15 mouse cellular contexts compared by ENCODE assay signal in the genomic region with DNA sequence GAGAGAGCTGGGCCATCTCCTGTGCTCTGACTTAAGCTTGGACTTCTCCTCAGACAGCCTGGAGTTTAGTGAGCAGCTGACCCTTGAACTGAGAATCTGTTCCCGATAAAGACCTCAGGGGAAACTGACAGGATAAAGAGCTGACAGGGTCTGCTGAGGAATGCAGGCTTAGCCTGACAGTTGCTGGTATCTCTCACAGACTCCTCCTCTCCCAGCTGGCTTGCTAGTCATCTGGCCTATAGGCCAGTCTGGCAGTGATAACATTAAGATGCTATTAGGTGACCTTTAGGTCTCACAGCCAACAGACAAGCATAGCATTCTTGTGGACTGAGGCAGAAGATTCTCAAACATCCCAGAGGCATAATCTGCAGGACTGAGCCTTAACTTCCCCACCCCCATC.
DNase-seq lines count a peak whose midpoint lies in the region; ATAC-seq and TF ChIP-seq lines count a peak whose summit lies in the region.
"Had no signal": no experiment of that assay in that cellular context is flagged by ENCODE, and none has a peak within 500 bp of the region (broad histone marks: within the 10 kb centered on the region; RNA-seq: fewer than 3 reads in every experiment).

No protein-coding gene starts in this region.

- H3K4me2 ChIP-seq in intestine, postnatal 0 days (replicated peaks; ENCODE audit: low read depth): no peak overlapping the region
- H3K4me2 ChIP-seq in intestine, embryonic 16.5 days (ENCODE audit: low read depth, low read length): no peak overlapping the region
- H3K4me2 ChIP-seq in midbrain, embryonic 13.5 days (replicated peaks): no peak overlapping the region
- no peak overlapping the region for H3K4me2 ChIP-seq in embryonic facial prominence, embryonic 12.5 days (replicated peaks)
- H3K4me2 ChIP-seq: forebrain, embryonic 15.5 days had no signal

- H3K4me3 ChIP-seq in intestine, postnatal 0 days (ENCODE audit: low read depth, low read length): no peak overlapping the region
- H3K4me3 ChIP-seq in intestine, embryonic 16.5 days (ENCODE audit: low read length): no peak overlapping the region
- no peak overlapping the region for H3K4me3 ChIP-seq in midbrain, embryonic 10.5 days
- H3K4me3 ChIP-seq in midbrain, embryonic 13.5 days (replicated peaks): no peak overlapping the region
- no peak overlapping the region for H3K4me3 ChIP-seq in embryonic facial prominence, embryonic 12.5 days
- H3K4me3 ChIP-seq: forebrain, embryonic 15.5 days had no signal

- no peaks in the 10 kb centered on the region for H3K27me3 ChIP-seq in intestine, postnatal 0 days (replicated peaks; ENCODE audit: control insufficient read depth, insufficient read depth, low read length)
- H3K27me3 ChIP-seq in intestine, embryonic 16.5 days (replicated peaks; ENCODE audit: control insufficient read depth, insufficient read depth, low read length): no peaks in the 10 kb centered on the region
- no peaks in the 10 kb centered on the region for H3K27me3 ChIP-seq in midbrain, embryonic 10.5 days (ENCODE audit: low read depth, poor library complexity, severe bottlenecking)
- no peaks in the 10 kb centered on the region for H3K27me3 ChIP-seq in midbrain, embryonic 13.5 days
- H3K27me3 ChIP-seq in embryonic facial prominence, embryonic 12.5 days: no peaks in the 10 kb centered on the region
- H3K27me3 ChIP-seq: forebrain, embryonic 15.5 days had no signal

- H3K9me3 ChIP-seq in intestine, postnatal 0 days (ENCODE audit: control insufficient read depth): no peaks in the 10 kb centered on the region
- H3K9me3 ChIP-seq in intestine, embryonic 16.5 days (ENCODE audit: control insufficient read depth, low read length): no peaks in the 10 kb centered on the region
- no peaks in the 10 kb centered on the region for H3K9me3 ChIP-seq in midbrain, embryonic 10.5 days (replicated peaks)
- no peaks in the 10 kb centered on the region for H3K9me3 ChIP-seq in midbrain, embryonic 13.5 days
- no peaks in the 10 kb centered on the region for H3K9me3 ChIP-seq in embryonic facial prominence, embryonic 12.5 days
- H3K9me3 ChIP-seq: forebrain, embryonic 15.5 days had no signal

- no peak overlapping the region for H3K9ac ChIP-seq in intestine, postnatal 0 days (ENCODE audit: low read depth, low read length)
- H3K9ac ChIP-seq in intestine, embryonic 16.5 days (ENCODE audit: low read depth, low read length): no peak overlapping the region
- no peak overlapping the region for H3K9ac ChIP-seq in midbrain, embryonic 13.5 days (replicated peaks)
- H3K9ac ChIP-seq in embryonic facial prominence, embryonic 12.5 days: no peak overlapping the region
- H3K9ac ChIP-seq: forebrain, embryonic 15.5 days; liver, embryonic 14.5 days had no signal

- H3K4me1 ChIP-seq in intestine, postnatal 0 days (replicated peaks; ENCODE audit: control insufficient read depth, insufficient read depth, low read length): no peaks in the 10 kb centered on the region
- peaks cover 9% of the 10 kb centered on the region; the same call in 1 of the 2 replicates for H3K4me1 ChIP-seq in intestine, embryonic 16.5 days (ENCODE audit: control insufficient read depth, insufficient read depth, low read length)
- H3K4me1 ChIP-seq in midbrain, embryonic 10.5 days: peaks cover 9% of the 10 kb centered on the region
- H3K4me1 ChIP-seq in midbrain, embryonic 13.5 days (replicated peaks): no peaks in the 10 kb centered on the region
- H3K4me1 ChIP-seq in embryonic facial prominence, embryonic 12.5 days: peaks cover 16% of the 10 kb centered on the region
- H3K4me1 ChIP-seq: forebrain, embryonic 15.5 days had no signal

- H3K36me3 ChIP-seq in intestine, postnatal 0 days (ENCODE audit: control insufficient read depth, insufficient read depth): no peaks in the 10 kb centered on the region
- no peaks in the 10 kb centered on the region for H3K36me3 ChIP-seq in intestine, embryonic 16.5 days (ENCODE audit: control insufficient read depth, insufficient read depth, low read length)
- no peaks in the 10 kb centered on the region for H3K36me3 ChIP-seq in midbrain, embryonic 10.5 days
- H3K36me3 ChIP-seq in midbrain, embryonic 13.5 days: no peaks in the 10 kb centered on the region
- no peaks in the 10 kb centered on the region for H3K36me3 ChIP-seq in embryonic facial prominence, embryonic 12.5 days
- H3K36me3 ChIP-seq: forebrain, embryonic 15.5 days had no signal

- no peak for TF ChIP-seq CTCF in intestine, postnatal 0 days (IDR thresholded peaks at IDR 0.05; ENCODE audit: low read depth)

- 11% methylated on average over 1 of the region's 1 CpGs for WGBS in intestine, postnatal 0 days
- WGBS in intestine, embryonic 16.5 days: 14% methylated on average over 1 of the region's 1 CpGs
- WGBS in midbrain, embryonic 10.5 days: 21% methylated on average over 1 of the region's 1 CpGs
- 13% methylated on average over 1 of the region's 1 CpGs for WGBS in midbrain, embryonic 13.5 days
- WGBS in embryonic facial prominence, embryonic 12.5 days: 14% methylated on average over 1 of the region's 1 CpGs

- H3K27ac ChIP-seq in intestine, postnatal 0 days (ENCODE audit: low read depth, low read length): no peak overlapping the region
- no peak overlapping the region for H3K27ac ChIP-seq in intestine, embryonic 16.5 days (ENCODE audit: low read length)
- no peak overlapping the region for H3K27ac ChIP-seq in midbrain, embryonic 10.5 days (replicated peaks)
- no peak overlapping the region for H3K27ac ChIP-seq in midbrain, embryonic 13.5 days
- no peak overlapping the region for H3K27ac ChIP-seq in embryonic facial prominence, embryonic 12.5 days
- H3K27ac ChIP-seq: forebrain, embryonic 15.5 days; liver, embryonic 14.5 days; stomach, postnatal 0 days had no signal

- DNase-seq in midbrain, embryonic 10.5 days (ENCODE audit: low spot score): peak; percentile 28
- DNase-seq in yolk sac, embryonic 10.5 days (ENCODE audit: low spot score): peak; percentile 83
- DNase-seq in cerebellum, postnatal 14 days: no peak
- DNase-seq: adrenal gland, adult 8-10 months; cerebellum, adult 11-12 months; layer of hippocampus, postnatal 36 days; thymus, postnatal 36 days had no signal

- peak; percentile 22; the same call in 1 of the 2 replicates for ATAC-seq in intestine, postnatal 0 days
- ATAC-seq in intestine, embryonic 16.5 days: no peak
- no peak for ATAC-seq in midbrain, embryonic 13.5 days
- 0 out of 2 replicates have a peak, but pooled peaks have one; percentile 28 for ATAC-seq in embryonic facial prominence, embryonic 12.5 days (ENCODE audit: insufficient number of reproducible peaks, insufficient read depth, low FRiP score, low TSS enrichment)
- ATAC-seq: CD4-positive, CD25-positive, alpha-beta regulatory T cell, adult 4 months; forebrain, embryonic 15.5 days had no signal

Comparison
In these comparisons a context has a peak if more than half of its experiments do, and no peak if none do; other contexts are left out.
1. ATAC-seq: peak in intestine, postnatal 0 days (single experiment) and embryonic facial prominence, embryonic 12.5 days (single experiment); none in intestine, embryonic 16.5 days (single experiment) and midbrain, embryonic 13.5 days (single experiment).
2. DNase-seq: peak in midbrain, embryonic 10.5 days (single experiment) and yolk sac, embryonic 10.5 days (single experiment); none in cerebellum, postnatal 14 days (0 of 2).